Mouse (Mus musculus): Measurements from ENCODE around the gene 6030468B19Rik.

The 6030468B19Rik gene

DNA sequence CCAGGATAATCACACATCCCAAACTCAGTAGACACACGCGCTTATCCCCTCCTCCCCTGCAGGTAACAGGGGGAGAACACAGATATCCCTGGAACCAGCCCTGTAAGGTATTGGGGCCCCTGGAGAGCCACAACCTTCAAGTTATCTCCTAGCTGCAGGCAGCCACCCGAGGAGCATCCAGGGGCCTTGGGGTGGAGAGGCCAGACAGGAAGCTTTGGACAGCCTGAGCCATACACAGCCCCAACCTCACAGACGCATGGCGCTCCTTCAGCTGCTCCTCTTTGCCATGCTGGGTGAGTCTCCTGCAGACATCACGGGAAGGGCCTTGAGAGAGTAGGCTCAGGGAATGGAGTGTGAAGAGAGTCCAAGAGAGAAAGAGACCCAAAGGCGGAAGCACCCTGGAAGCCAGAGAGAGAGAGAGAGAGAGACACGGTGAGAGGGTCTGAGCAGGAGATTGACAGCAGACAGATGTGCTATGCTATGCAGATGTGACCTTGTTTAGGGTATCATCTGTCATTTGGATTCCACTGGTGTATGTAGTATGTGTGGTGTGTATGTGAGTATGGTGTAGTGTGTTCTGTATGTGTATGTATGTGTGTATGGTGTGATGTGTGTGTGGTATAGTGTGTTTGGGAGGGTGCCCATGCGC, at the start of gene 6030468B19Rik:
Gene 6030468B19Rik (plus strand): TSS at position 150 of the 649 bp plus-strand sequence.
- DNase-seq (ENCODE audit: low spot score in 2 of 2) = no peak

DNA sequence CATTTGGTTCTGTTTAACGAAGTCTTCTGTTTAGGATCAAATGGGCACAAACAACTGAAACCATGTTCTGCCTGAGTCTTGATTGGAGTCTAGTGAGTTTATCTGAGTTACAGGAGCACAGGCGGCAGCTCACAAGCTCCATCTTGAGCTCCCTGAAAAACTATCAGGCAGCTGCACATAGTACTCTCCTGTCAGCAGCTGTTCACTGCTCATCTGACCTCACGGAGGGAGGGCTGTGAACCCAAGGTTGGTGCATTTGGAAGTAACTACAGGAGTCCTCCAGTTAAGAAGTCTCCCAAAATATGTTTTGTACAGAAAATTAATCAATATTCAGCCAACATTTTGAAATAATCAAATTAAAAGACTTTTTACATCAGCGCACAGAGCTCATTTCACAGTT, 48.8 kb upstream of the 6030468B19Rik start:
- no peak for DNase-seq (ENCODE audit: low spot score in 2 of 2)

DNA sequence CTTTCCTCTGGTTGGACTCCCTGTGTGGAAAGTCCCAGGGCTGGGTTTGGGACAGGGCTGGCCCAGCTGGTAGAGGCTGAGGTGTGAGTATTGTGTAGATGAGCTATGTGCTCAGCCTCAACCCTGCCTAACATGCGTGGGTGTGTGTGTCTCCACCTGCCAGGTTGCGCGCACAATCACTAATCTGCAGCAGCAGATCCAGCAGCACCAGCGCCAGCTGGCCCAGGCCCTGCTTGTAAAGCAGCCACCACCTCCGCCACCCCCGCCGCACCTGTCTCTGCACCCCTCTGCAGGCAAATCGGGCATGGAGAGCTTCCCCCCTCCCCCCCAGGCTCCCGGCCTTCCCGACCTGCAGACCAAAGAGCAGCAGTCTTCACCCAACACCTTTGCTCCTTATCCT, 48.0 kb upstream of the 6030468B19Rik start:
- DNase-seq (ENCODE audit: low spot score in 2 of 2) = no peak

DNA sequence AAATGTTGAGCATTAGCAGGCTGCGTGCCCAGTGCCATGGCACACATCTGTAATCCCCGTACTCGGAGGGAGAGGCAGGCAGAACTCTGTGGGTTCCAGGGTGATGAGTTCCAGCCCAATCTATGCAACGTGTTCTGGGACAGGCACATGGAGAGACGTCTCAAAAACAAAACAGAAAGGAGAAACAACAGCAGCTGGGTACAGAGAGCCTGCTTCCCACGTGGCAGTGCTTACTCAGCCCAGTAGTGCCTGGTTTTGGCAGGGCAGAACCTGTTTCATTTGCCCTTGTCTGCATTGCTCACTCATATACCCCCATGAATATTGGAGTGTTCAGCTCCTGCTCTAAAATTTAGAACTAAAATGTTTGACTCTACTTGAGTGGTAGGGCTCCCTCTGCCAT, 45.9 kb upstream of the 6030468B19Rik start:
- DNase-seq (ENCODE audit: low spot score in 2 of 2) = no peak

DNA sequence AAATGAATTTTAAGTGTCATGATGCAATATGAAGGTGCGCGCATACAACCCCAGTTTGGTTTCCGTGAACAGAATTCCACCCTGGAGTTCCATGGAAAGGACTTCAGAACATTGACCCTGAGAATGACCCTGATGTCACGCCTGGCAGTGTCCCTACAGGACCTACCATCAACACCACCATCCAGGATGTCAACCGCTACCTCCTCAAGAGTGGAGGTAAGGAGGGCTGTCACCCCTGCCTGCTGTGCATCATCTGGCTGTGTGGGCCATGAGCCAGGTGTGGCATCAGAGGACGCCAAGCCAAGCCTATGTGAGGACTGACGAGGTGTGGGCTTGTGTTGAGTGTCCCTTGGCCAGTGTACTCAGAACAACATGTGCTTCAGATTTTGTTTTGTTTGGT, 41.6 kb upstream of the 6030468B19Rik start:
- no peak for DNase-seq (ENCODE audit: low spot score in 2 of 2)

DNA sequence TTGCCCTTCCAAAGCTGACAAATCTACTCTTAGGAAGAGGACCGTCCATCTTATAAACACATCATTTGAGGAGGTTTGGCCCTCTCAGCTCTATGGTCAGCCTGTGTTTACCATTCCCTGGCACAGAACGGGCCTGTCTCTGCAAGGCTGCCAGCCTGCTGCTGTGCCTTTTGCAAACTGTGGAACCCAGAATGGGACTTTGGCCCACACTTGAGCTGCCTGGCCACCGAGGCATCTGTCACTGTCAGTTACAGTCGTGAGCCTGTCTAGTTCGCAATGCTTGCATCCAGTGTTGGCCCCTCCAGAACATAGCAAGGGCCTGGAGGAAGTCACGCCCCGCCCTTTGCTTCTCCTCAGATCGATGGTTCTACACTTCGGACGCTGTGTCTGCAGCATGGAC, 38.2 kb upstream of the 6030468B19Rik start:
- DNase-seq (ENCODE audit: low spot score in 2 of 2) = no peak

DNA sequence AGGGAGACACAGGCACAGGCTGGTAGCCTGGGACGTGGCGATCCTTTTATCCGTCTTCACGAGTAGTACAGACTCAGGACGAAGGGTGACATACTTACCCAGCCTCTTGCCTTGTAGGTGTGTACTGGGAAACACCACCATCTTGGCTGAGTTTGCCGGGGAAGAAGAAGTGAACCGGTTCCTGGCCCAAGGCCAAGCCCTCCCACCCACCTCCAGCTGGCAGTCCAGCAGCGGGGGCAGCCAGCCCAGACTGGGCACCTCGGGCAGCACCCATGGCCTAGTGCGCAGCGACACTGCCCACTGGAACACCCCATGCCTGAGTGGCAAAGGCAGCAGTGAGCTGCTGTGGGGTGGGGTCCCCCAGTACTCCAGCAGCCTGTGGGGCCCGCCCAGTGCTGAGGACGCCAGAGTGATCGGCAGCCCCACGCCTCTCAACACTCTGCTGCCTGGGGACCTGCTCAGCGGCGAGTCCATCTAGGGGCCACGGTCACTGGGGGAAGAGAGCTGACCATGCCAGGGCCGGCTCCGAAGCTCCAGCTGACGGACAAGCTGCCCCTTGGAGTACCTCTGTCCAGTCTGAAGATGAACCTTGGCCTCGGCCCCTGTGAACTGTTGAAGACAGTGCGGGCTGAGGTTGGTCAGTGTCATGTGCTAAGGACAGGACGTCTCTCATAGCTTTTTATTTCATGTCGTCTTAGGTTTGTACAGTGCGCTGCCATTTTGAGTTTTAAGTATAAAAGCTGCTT, 36.9 kb upstream of the 6030468B19Rik start:
- DNase-seq (ENCODE audit: low spot score in 2 of 2) = no peak

DNA sequence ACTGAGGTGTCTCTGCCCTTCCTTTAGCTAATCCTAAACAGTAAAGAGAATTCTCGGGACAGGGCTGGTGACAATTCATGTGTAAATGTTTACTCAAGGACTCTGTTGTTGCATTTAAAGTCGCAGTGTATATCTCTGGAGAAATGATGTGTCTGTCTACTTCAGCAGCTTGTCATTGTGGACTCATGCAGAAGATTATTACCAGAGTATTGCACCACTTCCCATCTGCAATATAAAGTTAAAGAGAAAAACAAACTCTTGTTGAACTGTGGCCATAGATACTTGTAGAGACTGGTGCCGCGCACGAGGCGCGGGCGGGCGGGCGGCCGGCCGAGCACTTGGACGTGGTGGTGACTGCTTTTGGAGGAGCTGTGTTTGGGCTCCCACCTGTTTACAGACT, 35.7 kb upstream of the 6030468B19Rik start:
- no peak for DNase-seq (ENCODE audit: low spot score in 2 of 2)

DNA sequence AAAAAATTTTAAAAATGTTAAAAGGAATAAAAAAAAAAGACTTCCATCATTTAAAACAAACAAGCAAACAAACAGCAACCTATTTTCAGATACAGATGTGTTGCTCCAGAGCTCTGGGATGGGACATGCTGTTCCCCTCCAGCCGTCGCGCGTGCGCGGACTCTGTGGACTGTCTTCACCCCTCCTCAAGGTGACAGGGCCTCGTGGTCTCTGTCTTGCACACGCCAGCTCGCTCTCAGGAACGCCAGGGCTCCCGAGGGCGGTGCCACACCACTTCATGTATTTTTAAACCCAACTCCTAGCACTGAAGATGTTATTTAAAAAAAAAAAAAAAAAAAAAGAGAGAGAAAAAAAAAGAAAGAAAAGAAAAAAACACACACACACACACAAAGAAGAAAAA, 35.2 kb upstream of the 6030468B19Rik start:
- DNase-seq (ENCODE audit: low spot score in 2 of 2) = no peak

DNA sequence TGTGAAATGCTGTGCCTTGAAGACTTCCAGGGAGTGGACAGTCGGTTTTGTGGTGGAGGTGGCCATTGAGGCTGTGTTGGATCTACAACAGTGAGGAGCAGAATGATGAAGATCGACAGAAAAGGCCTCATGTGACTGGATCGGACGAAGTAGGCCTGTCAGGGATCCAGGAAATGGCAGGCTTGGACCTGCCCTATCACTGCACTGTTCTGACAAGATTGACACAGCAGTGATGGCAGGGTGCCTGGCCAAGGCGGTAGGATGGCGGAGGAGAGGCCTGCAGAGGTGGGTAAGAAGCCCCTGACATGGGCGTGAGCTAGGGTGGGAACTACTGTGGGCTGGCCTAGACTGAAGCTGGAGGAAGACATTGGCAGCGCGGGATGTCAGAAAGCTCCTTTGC, 33.1 kb upstream of the 6030468B19Rik start:
- DNase-seq (ENCODE audit: low spot score in 2 of 2) = no peak

DNA sequence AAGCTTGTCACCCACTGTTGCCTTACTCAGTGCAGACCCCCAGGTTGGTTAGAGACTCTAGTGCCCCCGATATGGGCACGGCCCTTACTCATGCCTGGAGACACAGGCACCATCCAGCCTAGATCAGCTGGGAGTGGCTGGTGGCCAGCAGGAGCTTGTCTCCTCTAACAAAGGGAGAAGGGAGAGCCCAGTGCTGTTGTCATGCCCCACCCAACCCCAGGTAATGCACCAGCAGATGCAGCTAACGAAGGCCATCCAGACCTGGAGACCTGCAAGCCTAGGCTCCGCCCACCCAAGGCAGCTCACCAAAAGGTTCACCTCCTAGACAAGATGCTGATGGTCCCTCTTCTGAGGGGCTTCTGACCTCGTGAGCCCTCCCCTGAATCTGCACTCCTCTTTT, 32.1 kb upstream of the 6030468B19Rik start:
- no peak for DNase-seq (ENCODE audit: low spot score in 2 of 2)

DNA sequence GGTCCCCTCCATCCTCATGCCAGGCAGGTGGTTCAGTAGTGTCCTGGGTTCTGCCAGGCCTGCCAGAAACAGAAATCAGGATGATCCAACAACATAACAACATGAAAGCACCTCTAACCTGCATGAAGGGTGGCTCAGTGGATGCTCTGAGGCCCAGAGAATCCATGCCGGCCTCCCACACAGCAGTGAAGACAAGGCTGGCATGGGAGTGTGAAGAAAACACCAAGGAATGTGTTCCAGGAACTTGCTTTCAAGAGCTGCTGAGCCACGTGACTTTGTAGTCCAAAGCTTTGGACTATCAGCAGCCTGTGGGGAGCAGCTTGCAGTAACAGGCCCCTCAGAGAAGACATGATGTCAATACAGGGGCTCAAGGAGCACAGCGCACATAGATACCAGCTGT, 31.2 kb upstream of the 6030468B19Rik start:
- DNase-seq (ENCODE audit: low spot score in 2 of 2) = no peak

DNA sequence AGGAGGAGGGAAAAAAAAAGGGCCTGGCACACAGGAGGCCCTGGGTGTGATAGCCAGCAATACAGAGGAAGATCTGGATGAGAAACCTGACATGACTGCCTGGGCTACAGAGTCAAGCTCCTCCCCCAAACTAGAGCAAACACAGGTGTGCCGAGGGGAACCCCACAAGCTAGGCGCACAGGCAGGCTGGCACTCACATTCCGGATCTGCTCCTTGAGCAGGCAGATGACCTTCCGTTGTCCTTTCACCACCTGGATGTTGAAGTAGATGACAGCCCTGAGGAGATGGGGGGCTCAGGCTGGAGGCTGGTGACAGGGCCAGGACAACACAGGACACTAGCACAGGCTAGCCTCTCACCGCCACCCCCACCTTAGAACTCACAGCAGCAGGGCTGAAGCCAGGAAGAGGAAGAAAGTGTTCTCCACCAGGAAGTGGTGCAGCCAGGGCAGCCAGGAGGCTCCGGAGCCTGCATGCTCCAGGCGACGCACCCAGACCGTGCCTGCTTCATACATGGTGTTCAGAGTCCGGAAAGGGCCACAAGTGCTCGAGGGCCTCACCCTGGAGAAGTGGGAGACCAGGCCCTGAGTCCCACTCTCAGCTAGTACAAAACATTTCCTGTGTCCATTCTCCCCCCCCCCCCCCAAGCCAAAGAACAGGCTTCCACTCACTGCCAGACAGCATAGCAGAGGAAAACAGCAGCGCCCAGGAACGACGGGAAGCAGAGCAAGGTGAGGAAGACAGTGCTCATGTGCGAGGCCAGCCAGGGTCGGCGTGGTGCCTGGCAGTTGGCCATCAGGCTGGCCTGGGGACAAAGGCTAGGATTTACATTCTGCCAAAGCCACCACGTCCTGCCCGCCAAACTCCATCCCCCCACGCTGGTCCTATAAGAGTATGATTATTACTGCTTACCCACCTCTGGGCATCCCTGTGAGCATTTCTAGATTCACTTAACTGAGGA, 28.5 kb upstream of the 6030468B19Rik start:
- no peak for DNase-seq (ENCODE audit: low spot score in 2 of 2)

DNA sequence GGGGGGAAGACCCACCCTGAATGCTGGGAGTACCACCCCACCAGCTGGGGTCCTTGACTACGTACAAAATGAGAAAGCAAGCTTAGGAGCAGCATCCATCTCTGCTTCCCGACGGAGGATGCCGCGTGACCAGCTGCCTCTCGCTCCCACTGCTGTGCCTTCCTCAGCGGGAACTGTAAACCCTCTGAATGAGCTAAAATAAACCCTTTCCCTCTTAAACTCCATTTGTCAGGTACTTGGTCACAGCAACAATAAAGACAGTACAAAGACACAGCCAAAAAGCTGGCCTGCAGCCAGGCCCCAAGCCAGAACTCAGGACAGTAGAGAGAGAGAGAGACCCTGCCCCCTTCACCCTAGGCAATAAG, 27.8 kb upstream of the 6030468B19Rik start:
- DNase-seq (ENCODE audit: low spot score in 2 of 2) = no peak

DNA sequence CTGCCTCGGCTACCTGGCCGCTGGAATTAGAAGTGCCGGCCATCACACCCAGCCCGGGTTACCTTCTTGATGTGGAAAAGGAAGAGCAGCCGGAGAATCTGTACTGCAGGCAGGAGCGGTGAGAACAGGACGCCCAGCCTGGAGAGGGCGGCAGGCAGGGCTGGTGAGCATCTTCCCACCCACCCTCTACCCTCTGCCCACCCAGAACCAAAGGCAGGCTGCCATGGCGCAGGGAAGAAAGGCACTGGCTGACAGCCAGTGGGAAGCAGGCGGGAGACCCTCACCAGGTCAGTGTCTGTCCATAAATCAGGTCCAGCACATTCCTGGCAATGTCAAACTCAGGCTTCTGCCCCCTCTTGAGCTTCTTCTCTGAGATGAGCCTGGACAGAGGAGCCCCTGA, 27.1 kb upstream of the 6030468B19Rik start:
- DNase-seq (ENCODE audit: low spot score in 2 of 2) = no peak

DNA sequence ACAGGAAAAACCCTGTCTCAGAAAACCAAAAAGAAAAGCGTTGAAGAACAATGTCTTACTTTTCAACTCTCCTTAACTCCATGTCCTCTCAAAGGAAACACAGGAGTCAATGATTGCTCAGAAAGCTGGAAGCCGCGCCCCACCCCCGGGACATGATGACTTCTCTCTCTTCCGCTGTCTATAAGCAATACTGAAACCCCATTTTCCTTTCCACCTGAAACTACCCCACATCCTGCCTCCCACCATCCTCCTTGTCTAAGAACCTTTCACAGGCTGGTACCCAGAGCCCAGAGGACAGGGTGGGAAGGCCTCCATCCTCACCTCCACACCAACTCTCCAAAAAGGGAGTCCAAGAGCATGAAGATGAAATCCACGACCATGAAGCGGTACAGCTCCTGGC, 25.1 kb upstream of the 6030468B19Rik start:
- no peak for DNase-seq (ENCODE audit: low spot score in 2 of 2)

DNA sequence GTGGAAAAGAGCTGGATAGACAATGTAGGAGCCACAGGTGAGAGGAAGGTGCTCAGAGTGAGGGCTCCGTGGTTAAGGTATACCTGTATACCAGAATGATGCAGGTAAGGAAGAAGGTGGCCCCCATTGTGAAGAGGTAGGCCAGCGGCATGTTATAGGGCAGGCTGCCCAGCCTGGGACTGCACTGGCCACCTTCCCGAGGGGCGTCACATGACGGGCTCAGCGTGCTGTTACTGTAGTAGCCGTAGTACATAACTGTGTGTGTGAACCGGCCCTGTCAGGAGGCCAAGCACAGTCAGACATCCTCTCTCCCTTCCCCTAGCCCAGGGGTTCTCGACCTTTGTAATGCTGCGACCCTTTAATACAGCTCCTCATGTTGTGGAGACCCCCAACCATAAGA, 22.5 kb upstream of the 6030468B19Rik start:
- no peak for DNase-seq (ENCODE audit: low spot score in 2 of 2)

DNA sequence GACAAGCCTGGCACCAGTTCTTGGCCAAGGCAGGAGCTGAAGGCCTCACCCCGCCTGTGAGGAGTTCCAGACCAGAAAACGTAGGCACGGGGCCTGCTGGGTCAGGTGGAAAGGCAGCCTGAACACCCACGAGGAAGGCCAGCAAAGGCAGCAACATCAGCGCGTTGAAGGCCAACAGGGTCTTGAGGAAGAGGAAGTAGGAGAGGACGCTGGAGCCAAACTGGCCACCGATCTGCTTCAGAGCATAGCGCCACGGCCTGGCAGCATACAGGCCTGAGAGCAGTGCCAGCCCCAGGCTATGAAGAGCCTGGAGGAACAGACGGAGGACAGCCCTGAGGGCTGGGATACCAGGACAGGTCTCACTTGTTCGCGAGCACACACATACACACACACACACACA, 21.9 kb upstream of the 6030468B19Rik start:
- DNase-seq (ENCODE audit: low spot score in 2 of 2) = no peak

DNA sequence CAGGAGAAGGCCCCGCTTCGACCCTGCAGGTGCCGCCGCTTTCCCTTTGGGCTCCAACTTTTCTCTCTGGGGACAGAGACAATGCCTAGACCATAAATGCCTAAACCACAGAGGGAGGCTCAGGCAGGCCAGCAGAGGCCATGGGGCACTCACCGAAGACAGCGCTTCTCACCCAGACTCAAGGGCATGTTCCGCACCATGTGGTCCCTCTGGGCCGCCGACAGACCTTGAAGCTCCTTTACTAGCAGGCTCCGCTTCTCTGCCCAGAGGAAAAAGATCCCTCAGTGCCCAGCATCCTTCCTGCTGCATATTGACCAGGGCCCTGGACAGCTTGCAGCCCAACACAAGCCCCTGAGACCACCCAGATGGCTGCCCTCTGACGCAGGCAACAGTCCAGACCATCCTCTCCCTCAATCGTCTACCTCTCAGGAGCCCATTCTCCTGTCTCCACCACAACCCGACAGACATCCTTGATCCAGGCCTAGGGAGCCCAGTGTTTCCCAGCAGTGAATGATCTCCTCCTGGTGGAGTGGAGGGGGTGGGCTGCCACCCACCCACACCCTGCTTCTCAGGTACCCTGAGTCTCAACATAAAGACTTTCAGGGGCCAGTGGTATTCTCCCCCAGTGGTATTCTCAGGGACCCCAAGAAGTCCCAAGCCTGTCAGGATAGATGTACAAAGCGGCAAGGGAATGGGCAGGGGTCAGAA, 21.2 kb upstream of the 6030468B19Rik start:
- no peak for DNase-seq (ENCODE audit: low spot score in 2 of 2)

DNA sequence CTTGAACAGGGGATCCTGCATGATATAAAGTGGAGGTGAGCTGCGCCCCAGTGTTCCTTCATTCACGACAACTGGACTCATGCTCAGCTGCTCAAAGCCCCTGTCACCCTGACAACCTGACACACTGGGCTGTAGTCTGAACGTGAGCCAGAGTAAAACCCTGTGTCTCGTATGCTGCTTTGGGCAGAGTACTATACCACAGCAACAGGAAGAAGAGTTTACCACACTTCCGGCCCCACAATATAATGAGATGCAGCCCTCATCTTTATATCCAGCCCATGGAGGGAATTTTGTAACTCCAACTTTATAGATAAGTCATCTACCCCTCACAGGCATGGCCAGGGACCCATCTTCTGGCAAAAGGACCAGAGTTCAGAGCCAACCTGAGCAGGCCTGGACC, 20.3 kb upstream of the 6030468B19Rik start:
- no peak for DNase-seq (ENCODE audit: low spot score in 2 of 2)

DNA sequence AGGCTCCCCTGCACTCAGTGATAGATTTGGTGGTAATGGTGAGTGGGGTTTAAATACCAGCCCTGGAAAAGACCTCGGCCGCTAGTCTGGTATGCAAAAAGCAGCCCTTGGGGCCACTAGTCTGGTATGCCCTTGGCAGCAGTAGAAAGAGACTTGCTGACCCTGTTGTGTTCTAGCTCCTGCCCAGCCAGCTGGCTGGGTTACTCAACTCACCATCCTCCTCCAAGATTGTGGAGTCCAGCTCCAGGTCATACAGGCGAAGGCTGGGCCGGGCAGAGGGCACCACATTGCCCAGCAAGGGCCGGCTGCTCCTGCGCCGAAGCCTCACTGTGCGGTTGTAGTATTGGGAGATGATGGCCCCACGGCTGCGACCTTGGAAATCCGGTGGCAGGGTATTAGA, 19.4 kb upstream of the 6030468B19Rik start:
- no peak for DNase-seq (ENCODE audit: low spot score in 2 of 2)

DNA sequence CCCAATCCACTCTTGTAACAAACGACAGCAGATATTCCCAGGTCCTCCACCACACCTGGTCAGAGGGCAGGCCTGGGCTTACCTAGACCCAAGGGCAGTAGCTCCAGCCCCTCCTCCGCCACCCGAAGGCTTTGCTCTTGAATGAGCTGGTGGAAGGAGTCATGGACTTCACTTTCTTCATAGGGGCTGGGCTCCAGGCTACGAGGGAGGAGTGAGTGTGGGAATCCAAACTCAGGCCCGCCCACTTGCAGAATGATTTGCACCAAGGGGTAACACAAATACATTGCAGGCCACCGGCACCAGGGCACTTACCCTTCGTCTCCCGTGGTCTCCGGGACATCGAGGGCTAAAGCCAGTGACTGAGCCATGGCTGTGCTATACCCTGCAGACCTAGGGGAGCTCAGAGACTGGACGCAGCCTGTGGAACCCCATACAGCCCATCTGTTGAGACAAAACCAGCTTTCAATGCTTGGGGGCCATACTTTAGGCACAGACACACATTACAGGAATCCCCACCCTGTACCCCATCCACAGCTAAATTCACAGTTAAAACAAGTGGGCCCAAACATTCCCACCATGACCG, 18.5 kb upstream of the 6030468B19Rik start:
- no peak for DNase-seq (ENCODE audit: low spot score in 2 of 2)
